Mouse (Mus musculus) lung, adult 2 months (tissue): ENCODE data around the gene Psmd11.

Source experiments
- CTCF ChIP-seq: fragments of 200-500 bp; IDR thresholded peaks from 2 replicates; pipeline ENCODE4 v1.5.1; 2011; ENCODE audit warnings: mild to moderate bottlenecking, low read length, control low read depth; ENCODE audit not compliant: insufficient read depth
- POLR2A ChIP-seq: fragments of 200-500 bp; IDR thresholded peaks from 2 replicates; pipeline ENCODE4 v1.6.1; 2011; ENCODE audit warnings: low read depth, mild to moderate bottlenecking, control low read depth, low read length, borderline replicate concordance; ENCODE audit errors: extremely low read depth

GRCm38 (mm10) chr11:80503726-80504452 is 75.5 kb downstream of the Psmd11 start:
- TF ChIP-seq CTCF, result no peak
- TF ChIP-seq POLR2A, result no peak
